Comparison of ENCODE assay signal across 10 mouse cellular contexts in genomic region chr2:58174476-58175286, GRCm38 (mm10). TPM values are rescaled to one million over a fixed set of nuclear protein-coding genes. Genes with fewer than 3 reads are reported as not detected.
A peak's percentile ranks its signal among the peaks of the same experiment; 100 is the strongest.
DNase-seq lines count a peak whose midpoint lies in the region; ATAC-seq and TF ChIP-seq lines count a peak whose summit lies in the region.
"Had no signal": no experiment of that assay in that cellular context is flagged by ENCODE, and none has a peak within 500 bp of the region (broad histone marks: within the 10 kb centered on the region; RNA-seq: fewer than 3 reads in every experiment).

No protein-coding gene starts in this region.

- no peaks in the 10 kb centered on the region for H3K9me3 ChIP-seq in lung, embryonic 15.5 days
- H3K9me3 ChIP-seq in forebrain, postnatal 0 days (ENCODE audit: low read length): no peaks in the 10 kb centered on the region
- H3K9me3 ChIP-seq in midbrain, embryonic 15.5 days: no peaks in the 10 kb centered on the region
- H3K9me3 ChIP-seq: limb, embryonic 13.5 days had no signal

- peak overlapping the region; percentile 42 for H3K27ac ChIP-seq in lung, embryonic 15.5 days
- H3K27ac ChIP-seq in forebrain, postnatal 0 days (ENCODE audit: low read depth, low read length): peak overlapping the region; percentile 85
- peak overlapping the region; percentile 64 for H3K27ac ChIP-seq in midbrain, embryonic 15.5 days
- no peak overlapping the region for H3K27ac ChIP-seq in thymus, adult 2 months (ENCODE audit: control insufficient read depth, insufficient read depth, low read length)
- H3K27ac ChIP-seq: limb, embryonic 13.5 days had no signal

- H3K9ac ChIP-seq in lung, embryonic 15.5 days: no peak overlapping the region
- H3K9ac ChIP-seq in forebrain, postnatal 0 days: peak overlapping the region; percentile 39
- no peak overlapping the region for H3K9ac ChIP-seq in midbrain, embryonic 15.5 days
- H3K9ac ChIP-seq: limb, embryonic 13.5 days had no signal

- no peak for TF ChIP-seq CTCF in forebrain, postnatal 0 days (IDR thresholded peaks at IDR 0.05; ENCODE audit: low read depth)
- no peak for TF ChIP-seq CTCF in thymus, adult 2 months (IDR thresholded peaks at IDR 0.05; ENCODE audit: borderline replicate concordance, control insufficient read depth, extremely low read depth, insufficient read depth, low read length, poor library complexity)

- no peaks in the 10 kb centered on the region for H3K36me3 ChIP-seq in lung, embryonic 15.5 days
- H3K36me3 ChIP-seq in forebrain, postnatal 0 days (ENCODE audit: insufficient read depth): no peaks in the 10 kb centered on the region
- H3K36me3 ChIP-seq in midbrain, embryonic 15.5 days (replicated peaks): no peaks in the 10 kb centered on the region
- no peaks in the 10 kb centered on the region for H3K36me3 ChIP-seq in thymus, adult 2 months (ENCODE audit: control insufficient read depth, insufficient read depth, low read length)
- H3K36me3 ChIP-seq: limb, embryonic 13.5 days had no signal

- peak; percentile 22 for DNase-seq in adrenal gland, adult 2 months
- no peak for DNase-seq in adrenal gland, postnatal 10 days
- no peak for DNase-seq in lung, postnatal 14 days
- DNase-seq in forebrain, postnatal 0 days: peak; percentile 86
- no peak for DNase-seq in thymus, adult 2 months
- no peak for DNase-seq in embryo, embryonic 10 days (ENCODE audit: low spot score)
- DNase-seq: thymus, postnatal 14 days had no signal

- H3K4me2 ChIP-seq in lung, embryonic 15.5 days: no peak overlapping the region
- peak overlapping the region; percentile 16; the same call in 1 of the 2 replicates for H3K4me2 ChIP-seq in forebrain, postnatal 0 days (ENCODE audit: low read depth)
- H3K4me2 ChIP-seq in midbrain, embryonic 15.5 days: peak overlapping the region; percentile 18; the same call in 1 of the 2 replicates
- H3K4me2 ChIP-seq: limb, embryonic 13.5 days had no signal

- WGBS in lung, embryonic 15.5 days: 54% methylated on average over 9 of the region's 9 CpGs
- 13% methylated on average over 9 of the region's 9 CpGs for WGBS in forebrain, postnatal 0 days
- WGBS in midbrain, embryonic 15.5 days: 28% methylated on average over 9 of the region's 9 CpGs
- WGBS in thymus, adult 2 months: 94% methylated on average over 9 of the region's 9 CpGs

- H3K4me1 ChIP-seq in lung, embryonic 15.5 days: peaks cover 13% of the 10 kb centered on the region
- peaks cover 21% of the 10 kb centered on the region; the same call in 1 of the 2 replicates for H3K4me1 ChIP-seq in forebrain, postnatal 0 days (ENCODE audit: insufficient read depth)
- H3K4me1 ChIP-seq in midbrain, embryonic 15.5 days: peaks cover 7% of the 10 kb centered on the region
- peaks cover 2% of the 10 kb centered on the region; the same call in 1 of the 2 replicates for H3K4me1 ChIP-seq in thymus, adult 2 months (replicated peaks; ENCODE audit: control insufficient read depth, insufficient read depth, low read length)
- H3K4me1 ChIP-seq: limb, embryonic 13.5 days had no signal

- no peak overlapping the region for H3K4me3 ChIP-seq in lung, embryonic 15.5 days
- H3K4me3 ChIP-seq in forebrain, postnatal 0 days (ENCODE audit: low read depth, low read length): no peak overlapping the region
- H3K4me3 ChIP-seq in midbrain, embryonic 15.5 days: no peak overlapping the region
- no peak overlapping the region for H3K4me3 ChIP-seq in thymus, adult 2 months (ENCODE audit: control insufficient read depth, insufficient read depth, low read length)
- H3K4me3 ChIP-seq: limb, embryonic 13.5 days had no signal

- no peaks in the 10 kb centered on the region for H3K27me3 ChIP-seq in lung, embryonic 15.5 days
- H3K27me3 ChIP-seq in forebrain, postnatal 0 days (ENCODE audit: insufficient read depth, low read length): no peaks in the 10 kb centered on the region
- H3K27me3 ChIP-seq in midbrain, embryonic 15.5 days (replicated peaks): no peaks in the 10 kb centered on the region
- no peaks in the 10 kb centered on the region for H3K27me3 ChIP-seq in thymus, adult 2 months (ENCODE audit: control insufficient read depth, insufficient read depth, low read length)
- H3K27me3 ChIP-seq: limb, embryonic 13.5 days had no signal

- ATAC-seq in lung, embryonic 15.5 days (ENCODE audit: borderline replicate concordance, extremely low read depth, low FRiP score, low TSS enrichment): peak; percentile 63; the same call in 1 of the 2 replicates
- peak; percentile 93 for ATAC-seq in forebrain, postnatal 0 days
- peak; percentile 94 for ATAC-seq in midbrain, embryonic 15.5 days (replicated peaks)

- no peak for TF ChIP-seq POLR2A in thymus, adult 2 months (IDR thresholded peaks at IDR 0.05; ENCODE audit: control insufficient read depth, extremely low read depth, insufficient read depth, low read length, poor library complexity)

RNA-seq across cellular contexts. Expression of gene Cytip, which starts 20.7 kb away (rescaled TPM):
- total RNA-seq in adrenal gland, adult 2 months (2021): 10 to 100 TPM in 1 of 2 experiments, 1 to 10 TPM in 1; 9.8 to 17.1 TPM
- 5.0 and 7.0 TPM in 2 replicates for polyA plus RNA-seq in adrenal gland, adult 2 months (2012; rRNA removed)
- 10 to 100 TPM; 11.7 TPM for total RNA-seq in adrenal gland, postnatal 10 days (2021)
- polyA plus RNA-seq in lung, embryonic 15.5 days (2015; fragmentation: Nextera tagmentation; extraction: Ambion mirVana): 2.6 and 4.0 TPM in 2 replicates
- total RNA-seq in forebrain, postnatal 0 days (2014; rRNA removed): 0.08 and 0.33 TPM in 2 replicates
- polyA plus RNA-seq in forebrain, postnatal 0 days (2015; fragmentation: Nextera tagmentation; extraction: Ambion mirVana): 0.15 and 0.42 TPM in 2 replicates
- 0.09 and 0.18 TPM in 2 replicates for polyA plus RNA-seq in midbrain, embryonic 15.5 days (2015; fragmentation: Nextera tagmentation; extraction: Ambion mirVana)
- 284 and 293 TPM in 2 replicates for polyA plus RNA-seq in thymus, adult 2 months (2012; rRNA removed)

Comparison
In these comparisons a context has a peak if more than half of its experiments do, and no peak if none do; other contexts are left out.
1. DNase-seq: peak in adrenal gland, adult 2 months (single experiment) and forebrain, postnatal 0 days (single experiment); none in adrenal gland, postnatal 10 days (single experiment), lung, postnatal 14 days (single experiment), thymus, adult 2 months (single experiment) and embryo, embryonic 10 days (single experiment).
2. RNA of gene Cytip, which starts 20.7 kb away (polyA plus RNA-seq): 284 to 293 TPM in thymus, adult 2 months; 5.0 to 7.0 TPM in adrenal gland, adult 2 months, 2.6 to 4.0 TPM in lung, embryonic 15.5 days, 0.15 to 0.42 TPM in forebrain, postnatal 0 days and 0.09 to 0.18 TPM in midbrain, embryonic 15.5 days; every median in the first group is over 10 times any median in the second.
3. Peak in every context shown above with its lines, with median percentiles within 50 percentile points of each other: ATAC-seq.